Mouse (Mus musculus) liver, adult 2 months (tissue): ENCODE measurements around the gene Il1r2.

Experiments
- CTCF ChIP-seq: fragments of 200-500 bp; IDR thresholded peaks from 2 replicates; pipeline ENCODE4 v1.5.1; 2011; ENCODE audit warnings: low read depth, low read length, control low read depth
- POLR2A ChIP-seq: fragments of 200-500 bp; IDR thresholded peaks from 2 replicates; pipeline ENCODE4 v1.6.1; 2011; ENCODE audit warnings: low read length, control low read depth; ENCODE audit not compliant: insufficient read depth; ENCODE audit errors: extremely low read depth

DNA sequence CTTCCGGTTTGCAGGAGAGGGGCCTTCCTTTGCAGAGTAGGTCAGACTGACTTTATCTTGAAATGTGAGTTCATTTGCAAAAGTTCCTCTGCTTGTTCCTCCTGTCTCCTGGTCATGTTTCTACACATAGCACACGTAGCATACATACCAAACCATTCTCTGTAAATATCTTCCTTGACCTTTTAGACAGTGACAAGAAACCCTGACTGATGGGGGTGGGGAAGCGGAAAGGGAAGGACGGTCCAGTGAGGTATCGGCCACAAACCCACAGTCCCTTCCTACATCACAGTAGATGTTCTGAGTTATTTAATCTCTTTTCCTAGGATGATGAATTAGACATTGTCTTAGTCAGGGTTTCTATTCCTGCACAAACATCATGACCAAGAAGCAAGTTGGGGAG lies 27.3 kb upstream of the Il1r2 start:
- TF ChIP-seq CTCF (no peak), POLR2A (no peak)
